Mouse (Mus musculus) heart, postnatal 25 days (tissue): Measurements from ENCODE around the gene H2al1d. TPM values are rescaled to one million over a fixed set of nuclear protein-coding genes. Genes with fewer than 3 reads are reported as not detected.

ENCODE experiments used
- total RNA-seq, 2 experiments: library from RNA; stranded (reverse); gene quantifications; 2 replicates each; pipeline ENCODE4 v1.2.3; 2021

H2al1d gene
- total RNA-seq, 2 experiments from 2014 or later = not detected

Other genes with a start within 250 kb of the H2al1d start
- not detected for gene H2al1a, start 9.6 kb upstream of the H2al1d start, total RNA-seq
- gene H2al1b, start 6.4 kb upstream of the H2al1d start, total RNA-seq = not detected
- gene H2al1c, start 3.2 kb upstream of the H2al1d start, total RNA-seq = not detected
- not detected for gene H2al1e, start 3.1 kb downstream of the H2al1d start, total RNA-seq
- gene H2al1f, start 6.3 kb downstream of the H2al1d start, total RNA-seq = not detected
- not detected for gene H2al1g, start 9.4 kb downstream of the H2al1d start, total RNA-seq
- not detected for gene H2al1h, start 12.7 kb downstream of the H2al1d start, total RNA-seq
- not detected for gene H2al1i, start 15.8 kb downstream of the H2al1d start, total RNA-seq
- not detected for gene H2al1j, start 19.0 kb downstream of the H2al1d start, total RNA-seq